Mouse (Mus musculus) midbrain, embryonic 10.5 days (tissue): ENCODE measurements around the gene Flot2. TPM values are rescaled to one million over a fixed set of nuclear protein-coding genes. Genes with fewer than 3 reads are reported as not detected.
"Not testable (repeated sequence)": the region's sequence is repeated elsewhere in the genome, so short reads cannot be mapped to it uniquely, and the experiment has no call there.

ENCODE experiments used
- DNase-seq: peaks from one replicate; pipeline ENCODE4 v3.0.0-alpha.2; 2017; ENCODE audit warnings: low spot score
- H3K27ac ChIP-seq: fragments of 300-500 bp; sonication (generic); replicated peaks from 2 replicates; pipeline ENCODE4 v1.5.1; 2016; ENCODE audit warnings: mild to moderate bottlenecking
- H3K27me3 ChIP-seq: fragments of 300-500 bp; sonication (generic); 2 replicates; pipeline ENCODE4 v1.6.1; 2016; ENCODE audit warnings: low read depth, mild to moderate bottlenecking; ENCODE audit not compliant: poor library complexity, severe bottlenecking
- H3K36me3 ChIP-seq: fragments of 300-500 bp; sonication (generic); 2 replicates; pipeline ENCODE4 v1.6.1; 2016; ENCODE audit warnings: mild to moderate bottlenecking, moderate library complexity
- H3K4me1 ChIP-seq: fragments of 300-500 bp; sonication (generic); 2 replicates; pipeline ENCODE4 v1.6.1; 2016
- H3K4me3 ChIP-seq: fragments of 300-500 bp; sonication (generic); 2 replicates; pipeline ENCODE4 v1.5.1; 2016; ENCODE audit warnings: mild to moderate bottlenecking, moderate library complexity
- H3K9me3 ChIP-seq: fragments of 300-500 bp; sonication (generic); replicated peaks from 2 replicates; pipeline ENCODE4 v1.6.1; 2016; ENCODE audit warnings: mild to moderate bottlenecking
- WGBS: fragments of 180-500 bp; shearing (Covaris S2); methylation state at CpG from one replicate; pipeline ENCODE4 v1.1.7; 2016; 5-methylcytosine and 5-hydroxymethylcytosine counted together
- polyA plus RNA-seq: library from polyadenylated mRNA; unstranded; fragments of >200 nt; fragmentation: Nextera tagmentation; extraction: Ambion mirVana; gene quantifications from 2 replicates; pipeline ENCODE4 v1.2.1, GENCODE M21; 2016

Gene Flot2
- polyA plus RNA-seq, 1 experiment from 2014 or later, result 75.7 TPM

DNA sequence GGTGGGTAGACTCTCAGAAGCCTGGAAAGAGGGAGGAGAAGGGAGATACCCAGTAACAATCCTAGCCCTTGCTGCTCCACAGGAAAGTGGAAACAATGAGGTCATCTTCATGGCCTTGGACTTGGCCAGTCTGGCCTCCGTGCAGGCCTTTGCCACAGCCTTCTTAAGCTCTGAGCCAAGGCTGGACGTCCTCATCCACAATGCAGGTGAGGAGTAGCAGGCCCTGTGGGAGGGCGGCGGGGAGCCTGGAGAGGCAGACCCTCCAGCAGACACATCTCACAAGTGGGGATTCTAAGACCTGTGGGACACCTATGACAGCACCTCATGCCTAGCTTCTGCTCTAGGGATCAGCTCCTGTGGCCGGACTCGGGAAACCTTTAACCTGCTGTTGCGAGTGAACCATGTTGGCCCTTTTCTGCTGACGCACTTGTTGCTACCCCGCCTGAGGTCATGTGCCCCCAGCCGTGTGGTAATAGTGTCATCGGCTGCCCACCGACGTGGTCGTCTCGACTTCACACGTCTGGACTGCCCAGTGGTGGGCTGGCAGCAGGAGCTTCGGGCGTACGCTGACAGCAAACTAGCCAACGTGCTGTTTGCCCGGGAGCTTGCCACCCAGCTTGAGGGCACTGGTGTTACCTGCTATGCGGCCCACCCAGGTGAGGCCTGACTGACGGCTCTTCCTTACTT is 3.7 kb upstream of the Flot2 start:
- Histone ChIP-seq H3K4me3 (no peak overlapping the region), H3K9me3 (no peaks in the 10 kb centered on the region), H3K27me3 (peaks cover 7% of the 10 kb centered on the region; the same call in 1 of the 2 replicates), H3K27ac (no peak overlapping the region), H3K4me1 (peaks cover 68% of the 10 kb centered on the region), H3K36me3 (peaks cover 32% of the 10 kb centered on the region)
- 92% methylated on average over 23 of the region's 23 CpGs for WGBS
- DNase-seq, result no peak

DNA sequence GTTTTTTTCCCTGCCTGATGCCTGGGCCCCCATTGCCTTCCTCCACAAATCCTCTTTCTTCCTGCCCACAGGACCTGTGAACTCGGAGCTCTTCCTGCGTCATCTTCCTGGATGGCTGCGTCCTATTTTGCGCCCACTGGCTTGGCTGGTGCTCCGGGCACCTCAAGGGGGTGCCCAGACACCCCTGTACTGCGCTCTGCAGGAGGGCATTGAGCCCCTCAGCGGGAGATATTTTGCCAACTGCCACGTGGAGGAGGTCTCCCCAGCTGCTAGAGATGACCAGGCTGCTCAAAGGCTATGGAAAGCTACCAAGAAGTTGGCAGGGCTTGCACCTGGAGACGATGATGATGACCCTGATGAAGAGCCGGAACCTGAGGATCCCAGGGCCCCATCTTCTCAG is 940 bp upstream of the Flot2 start:
- 82% methylated on average over 10 of the region's 10 CpGs for WGBS
- Histone ChIP-seq H3K4me1 (peaks cover 55% of the 10 kb centered on the region), H3K4me3 (no peak overlapping the region)

DNA sequence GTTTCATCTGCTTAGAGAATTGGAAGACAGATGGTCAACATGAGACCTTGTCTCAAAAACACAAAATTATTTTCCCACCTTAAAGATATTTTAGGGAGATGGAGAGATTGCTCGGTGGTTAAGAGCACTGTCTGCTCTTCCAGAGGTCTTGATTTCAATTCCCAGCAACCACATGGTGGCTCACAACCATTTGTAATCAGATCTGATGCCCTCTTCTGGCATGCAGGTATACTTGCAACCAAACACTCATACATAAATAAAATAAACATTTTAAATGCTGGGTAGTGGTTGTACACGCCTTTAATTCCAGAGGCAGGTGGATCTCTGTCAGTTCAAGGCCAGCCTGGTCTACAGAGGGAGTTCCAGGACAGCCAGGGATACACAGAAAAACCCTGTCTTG is 3.1 kb downstream of the Flot2 start:
- H3K4me3 ChIP-seq, result no peak overlapping the region
- H3K9me3 ChIP-seq, result peaks cover 9% of the 10 kb centered on the region; the same call in 1 of the 2 replicates
- H3K27me3 ChIP-seq, result no peaks in the 10 kb centered on the region
- H3K36me3 ChIP-seq, result peaks cover 55% of the 10 kb centered on the region
- peaks cover 28% of the 10 kb centered on the region for H3K4me1 ChIP-seq
- no peak for DNase-seq
- H3K27ac ChIP-seq, result no peak overlapping the region
- WGBS, result 76% methylated on average over 2 of the region's 2 CpGs

More for the DNA sequence above, 940 bp upstream of the Flot2 start:
- Histone ChIP-seq H3K27ac (no peak overlapping the region), H3K36me3 (peaks cover 43% of the 10 kb centered on the region), H3K27me3 (peaks cover 7% of the 10 kb centered on the region; the same call in 1 of the 2 replicates), H3K9me3 (no peaks in the 10 kb centered on the region)
- no peak for DNase-seq

DNA sequence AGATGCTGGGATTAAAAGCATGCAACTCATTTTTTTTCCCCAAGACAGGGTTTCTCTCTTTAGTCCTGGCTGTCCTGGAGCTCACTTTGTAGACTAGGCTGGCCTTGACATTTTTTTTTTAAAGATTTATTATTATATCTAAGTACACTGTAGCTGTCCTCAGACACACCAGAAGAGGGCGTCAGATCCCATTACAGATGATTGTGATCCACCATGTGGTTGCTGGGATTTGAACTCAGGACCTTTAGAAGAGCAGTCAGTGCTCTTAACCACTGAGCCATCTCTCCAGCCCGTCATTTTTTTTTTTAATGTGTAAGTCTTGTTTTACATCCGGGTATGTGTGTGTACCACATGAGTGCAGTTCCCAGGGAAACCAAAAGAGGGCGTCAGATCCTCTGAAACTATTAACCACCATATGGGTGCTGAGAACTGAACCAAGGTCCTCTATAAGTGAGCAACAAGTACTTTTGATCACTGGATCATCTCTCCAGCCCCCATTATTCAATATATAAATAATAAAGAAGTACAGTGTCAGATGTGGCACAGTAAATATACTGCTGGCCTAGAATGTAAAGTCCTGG is 4.6 kb downstream of the Flot2 start:
- DNase-seq, H3K9me3 ChIP-seq, H3K27me3 ChIP-seq, H3K27ac ChIP-seq, H3K4me3 ChIP-seq: not testable (repeated sequence)
- Histone ChIP-seq H3K36me3 (peaks cover 64% of the 10 kb centered on the region), H3K4me1 (peaks cover 22% of the 10 kb centered on the region)
- WGBS, result 91% methylated on average over 4 of the region's 4 CpGs

DNA sequence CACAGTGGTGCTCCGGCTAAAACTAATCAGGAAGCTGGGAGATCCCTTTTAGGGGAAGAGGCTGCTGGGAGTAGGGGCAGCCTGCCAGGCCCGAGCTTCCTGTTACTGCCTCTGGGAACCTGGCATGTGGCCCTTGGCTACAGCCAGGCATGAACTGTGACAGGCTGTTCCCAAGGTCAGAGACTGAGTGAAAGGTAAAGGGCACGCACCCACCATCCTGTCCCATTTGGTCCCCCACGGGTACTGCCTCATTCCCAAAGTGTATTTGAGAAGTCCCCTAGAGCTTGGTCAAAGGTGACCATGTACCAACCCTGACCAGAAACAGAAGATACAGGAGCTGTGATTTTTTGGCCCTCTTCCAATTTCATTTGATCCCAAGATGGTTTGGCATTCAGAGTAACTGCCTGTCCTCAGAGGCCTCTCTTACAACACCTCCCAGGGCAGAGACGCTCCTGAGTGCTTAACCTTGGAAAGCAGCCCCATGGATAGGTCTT is 7.1 kb downstream of the Flot2 start:
- no peak for DNase-seq
- Histone ChIP-seq H3K4me1 (no peaks in the 10 kb centered on the region), H3K4me3 (no peak overlapping the region), H3K36me3 (peaks cover 69% of the 10 kb centered on the region), H3K9me3 (peaks cover 9% of the 10 kb centered on the region; the same call in 1 of the 2 replicates), H3K27me3 (no peaks in the 10 kb centered on the region), H3K27ac (no peak overlapping the region)
- 92% methylated on average over 5 of the region's 5 CpGs for WGBS

- not testable (repeated sequence) for H3K4me1 ChIP-seq, H3K27me3 ChIP-seq, H3K4me3 ChIP-seq, H3K27ac ChIP-seq, DNase-seq, H3K9me3 ChIP-seq
- peaks cover 66% of the 10 kb centered on the region for H3K36me3 ChIP-seq
- 92% methylated on average over 4 of the region's 4 CpGs for WGBS
These were observed 10.9 kb downstream of the Flot2 start for GRCm38 (mm10) chr11:78048637-78049036.

DNA sequence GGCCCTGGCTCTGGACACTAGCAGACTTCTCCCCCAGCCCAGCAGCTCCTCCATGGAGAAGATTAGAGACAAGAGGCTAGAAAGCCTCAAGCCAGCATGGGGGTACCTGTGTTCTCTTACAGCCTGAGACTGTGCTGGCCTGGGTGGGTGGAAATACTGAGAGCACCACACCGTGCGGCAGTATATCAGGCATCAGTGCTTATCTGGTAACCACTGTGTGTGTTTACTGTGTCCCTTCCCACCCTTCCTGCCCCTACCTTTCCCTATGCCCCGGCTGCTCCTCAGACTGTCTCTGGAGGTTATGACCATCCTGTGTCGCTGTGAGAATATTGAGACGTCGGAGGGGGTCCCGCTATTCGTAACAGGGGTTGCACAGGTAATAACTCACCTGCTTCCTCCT is 15.3 kb downstream of the Flot2 start:
- 94% methylated on average over 8 of the region's 8 CpGs for WGBS
- H3K36me3 ChIP-seq, result peaks cover 83% of the 10 kb centered on the region
- DNase-seq, result no peak
- H3K4me3 ChIP-seq, result no peak overlapping the region
- H3K27me3 ChIP-seq, result no peaks in the 10 kb centered on the region
- no peaks in the 10 kb centered on the region for H3K4me1 ChIP-seq
- H3K9me3 ChIP-seq, result no peaks in the 10 kb centered on the region
- no peak overlapping the region for H3K27ac ChIP-seq

DNA sequence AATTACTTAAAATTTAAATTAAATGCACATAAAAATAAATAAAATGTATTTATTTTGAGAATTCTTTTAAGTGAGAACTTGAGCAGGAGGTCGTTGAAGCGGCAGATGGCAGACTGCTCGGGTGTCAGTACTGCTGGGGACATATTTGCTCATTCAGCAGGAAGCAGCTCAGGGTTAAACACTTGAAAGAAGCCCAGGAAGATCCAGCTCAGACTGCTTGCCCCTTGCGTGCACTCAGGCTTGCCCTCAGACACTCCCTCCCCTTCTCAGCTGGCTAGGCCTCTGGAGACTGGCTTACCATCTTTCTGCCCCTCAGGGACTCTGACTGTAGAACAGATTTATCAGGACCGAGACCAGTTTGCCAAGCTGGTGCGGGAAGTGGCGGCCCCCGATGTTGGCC is 19.2 kb downstream of the Flot2 start:
- H3K36me3 ChIP-seq, result peaks cover 77% of the 10 kb centered on the region
- no peak overlapping the region for H3K27ac ChIP-seq
- H3K4me1 ChIP-seq, result no peaks in the 10 kb centered on the region
- no peaks in the 10 kb centered on the region for H3K9me3 ChIP-seq
- H3K4me3 ChIP-seq, result no peak overlapping the region
- no peaks in the 10 kb centered on the region for H3K27me3 ChIP-seq
- WGBS, result 83% methylated on average over 8 of the region's 8 CpGs
- DNase-seq, result no peak

GRCm38 (mm10) chr11:78059833-78060757 is 22.4 kb downstream of the Flot2 start:
- 72% methylated on average over 9 of the region's 9 CpGs for WGBS

DNA sequence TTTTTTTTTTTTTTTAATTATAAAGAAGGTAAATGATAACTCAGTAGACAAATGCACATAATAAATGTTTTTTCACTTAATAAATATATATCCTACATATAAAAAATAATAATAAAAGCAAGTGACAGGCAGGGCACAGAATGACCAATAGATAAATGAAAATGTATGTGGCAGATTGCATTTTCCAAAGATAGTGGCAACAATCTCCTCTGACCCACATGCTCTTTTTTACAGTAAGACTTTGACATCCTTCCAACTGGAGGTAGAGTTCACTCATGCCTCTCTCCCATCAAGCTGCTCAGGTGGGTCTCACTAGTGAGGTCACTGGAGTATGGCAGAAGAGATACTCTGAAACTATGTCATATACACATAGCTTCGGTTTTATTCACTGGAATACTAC is 24.8 kb downstream of the Flot2 start:
- DNase-seq, result no peak
- no peak overlapping the region for H3K4me3 ChIP-seq
- H3K27me3 ChIP-seq, result no peaks in the 10 kb centered on the region
- no peaks in the 10 kb centered on the region for H3K9me3 ChIP-seq
- H3K27ac ChIP-seq, result no peak overlapping the region
- 79% methylated on average over 1 of the region's 1 CpGs for WGBS
- H3K36me3 ChIP-seq, result peaks cover 27% of the 10 kb centered on the region
- no peaks in the 10 kb centered on the region for H3K4me1 ChIP-seq

More at GRCm38 (mm10) chr11:78059833-78060757, 22.4 kb downstream of the Flot2 start:
- H3K36me3 ChIP-seq, result peaks cover 52% of the 10 kb centered on the region
- H3K4me1 ChIP-seq, result no peaks in the 10 kb centered on the region
- H3K9me3 ChIP-seq, result no peaks in the 10 kb centered on the region
- no peaks in the 10 kb centered on the region for H3K27me3 ChIP-seq
- no peak overlapping the region for H3K4me3 ChIP-seq
- H3K27ac ChIP-seq, result no peak overlapping the region
- peak; percentile 41 for DNase-seq

DNA sequence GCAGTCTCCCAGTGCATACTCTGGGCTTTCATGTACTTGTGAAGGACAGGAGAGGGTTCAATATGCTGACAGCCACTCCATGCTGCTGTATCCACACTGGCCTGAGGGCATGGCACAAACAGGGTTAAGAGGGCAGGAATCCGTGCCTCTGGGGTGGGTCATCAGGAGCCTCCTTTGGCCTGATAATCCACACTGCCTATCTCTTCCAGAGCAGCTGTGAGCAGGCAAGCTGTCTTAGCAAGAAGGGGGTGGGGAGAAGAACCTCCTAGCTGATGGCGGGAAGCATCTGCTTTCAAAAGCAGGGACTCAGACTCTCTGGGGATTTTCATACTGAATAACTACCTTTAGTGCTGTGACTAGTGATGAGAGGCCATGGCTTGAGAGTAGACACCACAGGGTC is 28.2 kb downstream of the Flot2 start:
- Histone ChIP-seq H3K4me1 (no peaks in the 10 kb centered on the region), H3K27ac (no peak overlapping the region), H3K4me3 (no peak overlapping the region), H3K27me3 (no peaks in the 10 kb centered on the region), H3K9me3 (no peaks in the 10 kb centered on the region), H3K36me3 (0 out of 2 replicates have a peak, but pooled peaks cover 5% of the 10 kb centered on the region)
- WGBS, result 49% methylated on average over 2 of the region's 2 CpGs
- DNase-seq, result no peak

DNA sequence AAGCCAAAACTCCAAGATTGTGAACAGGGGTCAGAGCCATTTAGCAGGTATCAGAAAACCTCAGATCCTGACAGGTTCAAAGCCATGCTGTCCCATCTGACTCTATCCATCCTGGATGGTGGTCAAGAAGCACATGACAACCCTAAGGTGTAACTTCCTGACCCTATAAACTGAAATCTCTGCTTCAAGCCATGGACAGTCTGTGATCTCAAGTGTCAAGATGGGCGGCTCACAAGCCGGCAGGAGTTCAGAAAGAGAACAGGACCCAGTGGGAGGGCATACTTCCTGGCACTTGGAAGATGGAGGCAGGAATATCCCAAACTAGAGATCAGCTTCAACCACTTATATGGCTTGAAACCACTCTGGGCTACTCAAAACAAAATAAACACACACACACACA is 28.9 kb downstream of the Flot2 start:
- peaks cover 7% of the 10 kb centered on the region for H3K36me3 ChIP-seq
- H3K27me3 ChIP-seq, result no peaks in the 10 kb centered on the region
- no peak for DNase-seq
- no peaks in the 10 kb centered on the region for H3K4me1 ChIP-seq
- no peaks in the 10 kb centered on the region for H3K9me3 ChIP-seq
- 73% methylated on average over 2 of the region's 2 CpGs for WGBS
- H3K27ac ChIP-seq, result no peak overlapping the region
- no peak overlapping the region for H3K4me3 ChIP-seq
